ENCODE assay signal across 8 mouse cellular contexts in genomic region chr9:78615401-78616021, GRCm38 (mm10). TPM values are rescaled to one million over a fixed set of nuclear protein-coding genes. Genes with fewer than 3 reads are reported as not detected.
A peak's percentile ranks its signal among the peaks of the same experiment; 100 is the strongest.
DNase-seq lines count a peak whose midpoint lies in the region; ATAC-seq lines count a peak whose summit lies in the region.

TSS of gene Cd109 (plus strand) at chr9:78615546.

- H3K27me3 ChIP-seq in hindbrain, embryonic 15.5 days = 0 out of 2 replicates have a peak, but pooled peaks cover 5% of the 10 kb centered on the region
- H3K27me3 ChIP-seq in liver, embryonic 15.5 days = peaks cover 46% of the 10 kb centered on the region

- peak; percentile 6 for DNase-seq in layer of hippocampus, adult 11-12 months (ENCODE audit: low spot score)
- DNase-seq in layer of hippocampus, adult 9-10 months (ENCODE audit: low spot score) = no peak
- peak; percentile 33 for DNase-seq in brain, adult 2 months (ENCODE audit: low read depth, low spot score)
- peak; percentile 30 for DNase-seq in gastrocnemius, postnatal 10 days
- peak; percentile 82 for DNase-seq in neural tube, embryonic 10.5 days (ENCODE audit: extremely low spot score, low spot score)
- no peak for DNase-seq in frontal cortex, adult 2 months (ENCODE audit: extremely low spot score in 1 of 2, low spot score in 1 of 2)

- H3K9ac ChIP-seq in hindbrain, embryonic 15.5 days = peak within 1 kb of the TSS; percentile 54
- H3K9ac ChIP-seq in liver, embryonic 15.5 days = no peak within 1 kb of the TSS

- peak within 1 kb of the TSS; percentile 85 for H3K4me3 ChIP-seq in hindbrain, embryonic 15.5 days
- peak within 1 kb of the TSS; percentile 43 for H3K4me3 ChIP-seq in liver, embryonic 15.5 days (replicated peaks)

- H3K27ac ChIP-seq in hindbrain, embryonic 15.5 days (replicated peaks) = no peak within 1 kb of the TSS
- no peak within 1 kb of the TSS for H3K27ac ChIP-seq in liver, embryonic 15.5 days (replicated peaks)

- H3K4me1 ChIP-seq in hindbrain, embryonic 15.5 days (replicated peaks) = peaks cover 23% of the 10 kb centered on the region; the same call in 1 of the 2 replicates
- H3K4me1 ChIP-seq in liver, embryonic 15.5 days (replicated peaks) = 0 out of 2 replicates have a peak, but pooled peaks cover 6% of the 10 kb centered on the region

- ATAC-seq in hindbrain, embryonic 15.5 days (ENCODE audit: low FRiP score, low read depth) = peak; percentile 80
- ATAC-seq in liver, embryonic 15.5 days (ENCODE audit: insufficient read depth) = no peak

- no peaks in the 10 kb centered on the region for H3K36me3 ChIP-seq in hindbrain, embryonic 15.5 days
- no peaks in the 10 kb centered on the region for H3K36me3 ChIP-seq in liver, embryonic 15.5 days (replicated peaks)

- WGBS in hindbrain, embryonic 15.5 days = under 1% methylated on average over 43 of the region's 43 CpGs
- 1% methylated on average over 43 of the region's 43 CpGs for WGBS in liver, embryonic 15.5 days (ENCODE audit: insufficient replicate concordance)

- peak within 1 kb of the TSS; percentile 100 for H3K4me2 ChIP-seq in hindbrain, embryonic 15.5 days
- H3K4me2 ChIP-seq in liver, embryonic 15.5 days = peak within 1 kb of the TSS; percentile 61

- H3K9me3 ChIP-seq in hindbrain, embryonic 15.5 days = no peaks in the 10 kb centered on the region
- no peaks in the 10 kb centered on the region for H3K9me3 ChIP-seq in liver, embryonic 15.5 days (replicated peaks)

RNA-seq across cellular contexts. Expression of gene Cd109, which starts in this region (rescaled TPM):
- total RNA-seq in gastrocnemius, postnatal 10 days (2021) = 10 to 100 TPM in 1 of 2 experiments, 1 to 10 TPM in 1; 8.6 to 14.8 TPM
- polyA plus RNA-seq in hindbrain, embryonic 15.5 days (2015; fragmentation: Nextera tagmentation; extraction: Ambion mirVana) = 1.3 and 1.6 TPM in 2 replicates
- 0.08 and 0.17 TPM in 2 replicates for polyA plus RNA-seq in liver, embryonic 15.5 days (2015; fragmentation: Nextera tagmentation; extraction: Ambion mirVana)
- 0.17 and 0.22 TPM in 2 replicates for polyA plus RNA-seq in frontal cortex, adult 2 months (2012; rRNA removed)

Comparison
In these comparisons a context has a peak if more than half of its experiments do, and no peak if none do; other contexts are left out.
1. DNase-seq: peak in layer of hippocampus, adult 11-12 months (single experiment), brain, adult 2 months (single experiment), gastrocnemius, postnatal 10 days (single experiment) and neural tube, embryonic 10.5 days (single experiment); none in layer of hippocampus, adult 9-10 months (single experiment) and frontal cortex, adult 2 months (0 of 2).